Mouse (Mus musculus) stomach, postnatal 0 days (tissue): ENCODE measurements at regions not wholly inside any gene's neighbourhood (a gene's known extent, or its start where the extent isn't known, plus 50 kb on each side); places are given as distances from the start of the nearest gene placed in this dataset.

Experiments
- CTCF ChIP-seq: IDR thresholded peaks from 2 replicates; pipeline ENCODE4 v1.5.1; 2016; ENCODE audit warnings: antibody characterized with exemption, low read depth, mild to moderate bottlenecking, moderate library complexity
- EP300 ChIP-seq: optimal IDR thresholded peaks from 2 replicates; pipeline ENCODE3; 2016; ENCODE audit warnings: antibody characterized with exemption

GRCm38 (mm10) chr10:17427316-17427715 lies 295.7 kb upstream of the Cited2 start:
- TF ChIP-seq EP300 (no peak), CTCF (no peak)
